Comparison of ENCODE assay signal across 11 mouse cellular contexts in genomic region chr9:75927196-75927880, GRCm38 (mm10).
DNase-seq lines count a peak whose midpoint lies in the region; ATAC-seq and TF ChIP-seq lines count a peak whose summit lies in the region.
"Had no signal": no experiment of that assay in that cellular context is flagged by ENCODE, and none has a peak within 500 bp of the region (broad histone marks: within the 10 kb centered on the region; RNA-seq: fewer than 3 reads in every experiment).

No protein-coding gene starts in this region.

- 0 out of 2 replicates have a peak, but pooled peaks cover 5% of the 10 kb centered on the region for H3K4me1 ChIP-seq in intestine, embryonic 15.5 days (replicated peaks)
- peaks cover 0 to 9% of the 10 kb centered on the region in 2 experiments; a peak in 1 of 4 replicates for H3K4me1 ChIP-seq in liver, embryonic 14.5 days (replicated peaks; ENCODE audit: control insufficient read depth in 2 of 2, insufficient read depth in 2 of 2, low read length in 1 of 2)
- no peaks in the 10 kb centered on the region for H3K4me1 ChIP-seq in hindbrain, embryonic 11.5 days (replicated peaks; ENCODE audit: control insufficient read depth, insufficient read depth, low read length)
- H3K4me1 ChIP-seq: embryonic facial prominence, embryonic 15.5 days; hindbrain, embryonic 12.5 days; limb, embryonic 15.5 days had no signal

- DNase-seq in embryo, embryonic 11 days: peak; percentile 7
- no peak for DNase-seq in embryo, embryonic 10.5 days (ENCODE audit: low spot score)
- peak; percentile 81 for DNase-seq in adrenal gland, adult 2 months
- DNase-seq in liver, embryonic 14.5 days (ENCODE audit: low read depth in 3 of 3, low spot score in 3 of 3): peak in 1 of 3 experiments; percentile 11
- DNase-seq in thymus, postnatal 0 days (ENCODE audit: low spot score): no peak
- no peak for DNase-seq in left cerebral cortex, adult 9 months (ENCODE audit: low spot score in 2 of 2)
- DNase-seq in hindbrain, embryonic 11.5 days (ENCODE audit: low spot score): no peak

- H3K36me3 ChIP-seq in intestine, embryonic 15.5 days: no peaks in the 10 kb centered on the region
- H3K36me3 ChIP-seq in liver, embryonic 14.5 days (replicated peaks; ENCODE audit: control insufficient read depth, insufficient read depth, low read depth): no peaks in the 10 kb centered on the region
- no peaks in the 10 kb centered on the region for H3K36me3 ChIP-seq in hindbrain, embryonic 11.5 days (ENCODE audit: control insufficient read depth, insufficient read depth, low read length)
- H3K36me3 ChIP-seq: embryonic facial prominence, embryonic 15.5 days; hindbrain, embryonic 12.5 days; limb, embryonic 15.5 days had no signal

- ATAC-seq in intestine, embryonic 15.5 days: peak; percentile 91
- peak; percentile 47; the same call in 1 of the 2 replicates for ATAC-seq in liver, embryonic 14.5 days (ENCODE audit: insufficient read depth)
- no peak for ATAC-seq in hindbrain, embryonic 11.5 days (ENCODE audit: low FRiP score)

- TF ChIP-seq EP300 in liver, embryonic 14.5 days (IDR thresholded peaks at IDR 0.05; ENCODE audit: low read depth): no peak

- no peaks in the 10 kb centered on the region for H3K27me3 ChIP-seq in intestine, embryonic 15.5 days (replicated peaks)
- no peaks in the 10 kb centered on the region for H3K27me3 ChIP-seq in liver, embryonic 14.5 days (ENCODE audit: control insufficient read depth, insufficient read depth, low read length)
- H3K27me3 ChIP-seq in hindbrain, embryonic 11.5 days (ENCODE audit: control insufficient read depth, insufficient read depth, low read length): no peaks in the 10 kb centered on the region
- H3K27me3 ChIP-seq: embryonic facial prominence, embryonic 15.5 days; hindbrain, embryonic 12.5 days; limb, embryonic 15.5 days had no signal

- H3K4me3 ChIP-seq in intestine, embryonic 15.5 days (replicated peaks): no peak overlapping the region
- no peak overlapping the region for H3K4me3 ChIP-seq in liver, embryonic 14.5 days (ENCODE audit: insufficient read depth in 1 of 2, low read depth in 2 of 2, low read length in 2 of 2)
- no peak overlapping the region for H3K4me3 ChIP-seq in hindbrain, embryonic 11.5 days (ENCODE audit: low read depth, low read length)
- H3K4me3 ChIP-seq: embryonic facial prominence, embryonic 15.5 days; hindbrain, embryonic 12.5 days; limb, embryonic 15.5 days had no signal

- H3K4me2 ChIP-seq in intestine, embryonic 15.5 days (replicated peaks): peak overlapping the region; percentile 9; the same call in 1 of the 2 replicates
- 0 out of 2 replicates have a peak overlapping the region, but pooled peaks have one; percentile 6 for H3K4me2 ChIP-seq in liver, embryonic 14.5 days (ENCODE audit: low read depth)
- H3K4me2 ChIP-seq in hindbrain, embryonic 11.5 days (replicated peaks; ENCODE audit: low read depth, low read length): no peak overlapping the region
- H3K4me2 ChIP-seq: embryonic facial prominence, embryonic 15.5 days; hindbrain, embryonic 12.5 days; limb, embryonic 15.5 days had no signal

- TF ChIP-seq CTCF in liver, embryonic 14.5 days (IDR thresholded peaks at IDR 0.05; ENCODE audit: low read depth): no peak

- WGBS in intestine, embryonic 15.5 days: 17% methylated on average over 11 of the region's 11 CpGs
- 35% methylated on average over 11 of the region's 11 CpGs for WGBS in liver, embryonic 14.5 days (ENCODE audit: insufficient replicate concordance)
- 62% methylated on average over 11 of the region's 11 CpGs for WGBS in hindbrain, embryonic 11.5 days

- H3K9ac ChIP-seq in intestine, embryonic 15.5 days: no peak overlapping the region
- H3K9ac ChIP-seq in liver, embryonic 14.5 days (replicated peaks): no peak overlapping the region
- H3K9ac ChIP-seq in hindbrain, embryonic 11.5 days (ENCODE audit: low read depth, low read length): no peak overlapping the region
- H3K9ac ChIP-seq: embryonic facial prominence, embryonic 15.5 days; hindbrain, embryonic 12.5 days; limb, embryonic 15.5 days had no signal

- H3K9me3 ChIP-seq in intestine, embryonic 15.5 days: no peaks in the 10 kb centered on the region
- H3K9me3 ChIP-seq in liver, embryonic 14.5 days (ENCODE audit: control insufficient read depth, low read length): no peaks in the 10 kb centered on the region
- no peaks in the 10 kb centered on the region for H3K9me3 ChIP-seq in hindbrain, embryonic 11.5 days (ENCODE audit: control insufficient read depth, low read length)
- H3K9me3 ChIP-seq: embryonic facial prominence, embryonic 15.5 days; hindbrain, embryonic 12.5 days; limb, embryonic 15.5 days had no signal

- H3K27ac ChIP-seq in intestine, embryonic 15.5 days: no peak overlapping the region
- no peak overlapping the region for H3K27ac ChIP-seq in liver, embryonic 14.5 days
- H3K27ac ChIP-seq in hindbrain, embryonic 11.5 days (ENCODE audit: low read depth, low read length): no peak overlapping the region
- H3K27ac ChIP-seq: embryonic facial prominence, embryonic 15.5 days; hindbrain, embryonic 12.5 days; limb, embryonic 15.5 days had no signal

Comparison
In these comparisons a context has a peak if more than half of its experiments do, and no peak if none do; other contexts are left out.
1. DNase-seq: peak in embryo, embryonic 11 days (single experiment) and adrenal gland, adult 2 months (single experiment); none in embryo, embryonic 10.5 days (single experiment), thymus, postnatal 0 days (single experiment), left cerebral cortex, adult 9 months (0 of 2) and hindbrain, embryonic 11.5 days (single experiment).